Mouse (Mus musculus) forebrain, embryonic 10.5 days (tissue): ENCODE results near the gene Pbx4. TPM values are rescaled to one million over a fixed set of nuclear protein-coding genes. Genes with fewer than 3 reads are reported as not detected.
A peak's percentile ranks its signal among the peaks of the same experiment; 100 is the strongest.

Source experiments
- DNase-seq: peaks from one replicate; pipeline ENCODE4 v3.0.0-alpha.2; 2017; ENCODE audit warnings: low spot score; ENCODE audit errors: extremely low spot score
- H3K27ac ChIP-seq: fragments of 300-500 bp; sonication (generic); 2 replicates; pipeline ENCODE4 v1.5.1; 2016; ENCODE audit warnings: mild to moderate bottlenecking
- H3K27me3 ChIP-seq: fragments of 300-500 bp; sonication (generic); 2 replicates; pipeline ENCODE4 v1.6.1; 2016; ENCODE audit warnings: mild to moderate bottlenecking; ENCODE audit not compliant: poor library complexity, severe bottlenecking
- H3K36me3 ChIP-seq: fragments of 300-500 bp; sonication (generic); replicated peaks from 2 replicates; pipeline ENCODE4 v1.6.1; 2016; ENCODE audit warnings: mild to moderate bottlenecking, moderate library complexity
- H3K4me1 ChIP-seq: fragments of 300-500 bp; sonication (generic); 2 replicates; pipeline ENCODE4 v1.6.1; 2016
- H3K4me3 ChIP-seq: fragments of 300-500 bp; sonication (generic); 2 replicates; pipeline ENCODE4 v1.5.1; 2016; ENCODE audit warnings: mild to moderate bottlenecking, moderate library complexity
- H3K9me3 ChIP-seq: fragments of 300-500 bp; sonication (generic); 2 replicates; pipeline ENCODE4 v1.6.1; 2016; ENCODE audit warnings: mild to moderate bottlenecking, moderate library complexity
- WGBS: fragments of 180-500 bp; shearing (Covaris S2); methylation state at CpG from one replicate; pipeline ENCODE4 v1.1.7; 2016; 5-methylcytosine and 5-hydroxymethylcytosine counted together
- polyA plus RNA-seq: library from polyadenylated mRNA; unstranded; fragments of >200 nt; fragmentation: Nextera tagmentation; extraction: Ambion mirVana; gene quantifications from 2 replicates; pipeline ENCODE4 v1.2.1, GENCODE M21; 2016

Pbx4 gene
- polyA plus RNA-seq, 1 experiment from 2014 or later, result 45.7 TPM

DNA sequence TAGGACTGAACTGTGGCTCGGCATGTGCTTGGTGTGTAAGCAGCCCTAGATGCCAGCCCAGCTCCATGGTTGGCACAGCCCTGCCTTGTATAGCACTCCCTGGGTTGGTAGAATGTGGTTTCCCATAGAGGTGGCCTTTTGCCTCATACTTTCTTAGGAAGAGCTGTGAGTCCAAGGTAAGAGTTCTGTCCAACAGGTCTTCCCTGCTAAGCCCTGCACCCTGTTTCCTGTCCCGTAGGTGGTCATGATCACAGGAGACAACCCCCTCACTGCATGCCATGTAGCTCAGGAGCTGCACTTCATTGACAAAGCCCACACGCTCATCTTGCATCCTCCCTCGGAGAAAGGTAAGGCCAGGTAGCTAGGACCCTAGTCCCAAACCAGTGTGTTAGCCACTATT is 30.5 kb upstream of the Pbx4 start:
- 97% methylated on average over 4 of the region's 4 CpGs for WGBS
- H3K36me3 ChIP-seq, result peaks cover 99% of the 10 kb centered on the region
- no peak overlapping the region for H3K27ac ChIP-seq
- no peak overlapping the region for H3K4me3 ChIP-seq
- no peaks in the 10 kb centered on the region for H3K9me3 ChIP-seq
- DNase-seq, result no peak
- H3K4me1 ChIP-seq, result no peaks in the 10 kb centered on the region
- no peaks in the 10 kb centered on the region for H3K27me3 ChIP-seq

DNA sequence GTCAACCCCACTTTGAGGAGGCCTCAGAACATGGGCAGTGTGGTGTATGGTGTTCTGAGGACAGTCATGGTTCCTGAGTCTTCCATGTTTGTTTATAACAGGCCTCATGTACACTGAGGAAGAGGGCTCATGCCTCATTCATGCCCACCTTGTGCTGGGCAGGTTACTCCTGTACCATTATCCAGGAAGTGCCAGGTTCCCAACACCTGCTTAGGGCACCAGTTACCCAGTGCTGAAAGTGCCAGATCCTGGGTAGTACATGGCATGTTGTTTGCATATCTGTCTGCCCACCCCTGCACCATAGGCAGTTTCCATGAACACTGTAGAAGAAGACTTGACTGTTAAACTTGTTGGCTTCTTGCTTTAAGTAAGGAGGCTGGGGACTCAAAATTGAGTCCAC is 30.1 kb upstream of the Pbx4 start:
- Histone ChIP-seq H3K36me3 (peaks cover 99% of the 10 kb centered on the region), H3K9me3 (no peaks in the 10 kb centered on the region), H3K27me3 (no peaks in the 10 kb centered on the region), H3K27ac (no peak overlapping the region), H3K4me1 (no peaks in the 10 kb centered on the region), H3K4me3 (no peak overlapping the region)
- no peak for DNase-seq

- no peaks in the 10 kb centered on the region for H3K9me3 ChIP-seq
- H3K36me3 ChIP-seq, result peaks cover 99% of the 10 kb centered on the region
- 95% methylated on average over 7 of the region's 7 CpGs for WGBS
- no peak overlapping the region for H3K4me3 ChIP-seq
- peaks cover 4% of the 10 kb centered on the region for H3K4me1 ChIP-seq
- H3K27me3 ChIP-seq, result no peaks in the 10 kb centered on the region
- H3K27ac ChIP-seq, result no peak overlapping the region
- no peak for DNase-seq
Measured at GRCm38 (mm10) chr8:69803366-69803765, 28.9 kb upstream of the Pbx4 start.

GRCm38 (mm10) chr8:69804537-69804936 is 27.8 kb upstream of the Pbx4 start:
- Histone ChIP-seq H3K36me3 (peaks cover 90% of the 10 kb centered on the region), H3K27ac (no peak overlapping the region), H3K9me3 (no peaks in the 10 kb centered on the region), H3K27me3 (no peaks in the 10 kb centered on the region), H3K4me3 (no peak overlapping the region), H3K4me1 (peaks cover 15% of the 10 kb centered on the region)
- DNase-seq, result no peak
- 92% methylated on average over 6 of the region's 6 CpGs for WGBS

GRCm38 (mm10) chr8:69805086-69805485 is 27.2 kb upstream of the Pbx4 start:
- no peak overlapping the region for H3K27ac ChIP-seq
- H3K27me3 ChIP-seq, result no peaks in the 10 kb centered on the region
- H3K36me3 ChIP-seq, result peaks cover 84% of the 10 kb centered on the region
- H3K4me1 ChIP-seq, result peaks cover 18% of the 10 kb centered on the region
- H3K4me3 ChIP-seq, result no peak overlapping the region
- H3K9me3 ChIP-seq, result no peaks in the 10 kb centered on the region
- no peak for DNase-seq
- WGBS, result 97% methylated on average over 10 of the region's 10 CpGs

- DNase-seq, result no peak
- peaks cover 84% of the 10 kb centered on the region for H3K36me3 ChIP-seq
Measured at GRCm38 (mm10) chr8:69805491-69805890, 26.8 kb upstream of the Pbx4 start.

GRCm38 (mm10) chr8:69807236-69807635 is 25.1 kb upstream of the Pbx4 start:
- peaks cover 83% of the 10 kb centered on the region for H3K36me3 ChIP-seq
- 94% methylated on average over 5 of the region's 5 CpGs for WGBS

More at GRCm38 (mm10) chr8:69805491-69805890, 26.8 kb upstream of the Pbx4 start:
- Histone ChIP-seq H3K4me1 (peaks cover 18% of the 10 kb centered on the region), H3K27ac (no peak overlapping the region), H3K27me3 (no peaks in the 10 kb centered on the region), H3K4me3 (no peak overlapping the region), H3K9me3 (no peaks in the 10 kb centered on the region)
- 96% methylated on average over 9 of the region's 9 CpGs for WGBS

DNA sequence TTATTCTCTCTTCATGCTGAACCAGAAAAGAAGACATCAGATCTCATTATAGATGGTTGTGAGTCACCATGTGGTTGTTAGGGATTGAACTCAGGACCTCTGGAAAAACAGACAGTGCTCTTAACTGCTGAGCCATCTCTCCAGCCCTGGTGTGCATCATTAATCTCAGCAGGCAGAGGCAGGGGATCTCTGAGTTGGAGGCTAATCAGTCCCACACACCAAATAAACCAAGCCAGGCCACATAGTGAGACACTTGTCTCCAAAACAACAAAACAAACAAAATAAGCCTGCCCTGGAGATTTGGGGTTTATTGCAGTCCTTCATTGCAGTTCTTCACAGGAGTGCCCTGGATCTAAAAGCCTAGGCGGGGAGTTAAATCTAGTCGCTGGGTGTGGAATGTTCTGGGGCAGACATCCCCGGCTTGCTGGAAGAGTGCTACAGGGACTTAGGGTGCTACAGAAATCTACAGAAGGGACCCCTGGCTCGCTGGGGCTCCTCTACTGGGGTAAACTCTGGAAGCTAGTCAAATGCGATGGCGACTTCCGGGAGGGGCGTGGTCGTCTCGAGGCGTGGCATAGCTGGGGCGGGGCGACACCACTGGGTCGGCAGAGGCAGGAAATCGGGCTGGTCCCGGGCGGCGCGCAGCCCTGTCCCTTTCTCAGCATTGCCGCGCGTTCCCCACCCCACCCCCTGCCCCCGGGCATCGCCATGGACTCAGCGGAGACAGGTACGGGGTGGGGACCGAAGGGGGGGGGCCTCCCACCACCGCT is 24.0 kb upstream of the Pbx4 start, which contains the start of gene Gmip:
Gmip (plus strand) TSS at position 586 of the 770 bp plus-strand sequence.
- WGBS, result 7% methylated on average over 28 of the region's 28 CpGs
- Histone ChIP-seq H3K27me3 (no peaks in the 10 kb centered on the region), H3K4me1 (peaks cover 18% of the 10 kb centered on the region), H3K36me3 (peaks cover 75% of the 10 kb centered on the region), H3K27ac (peak within 1 kb of the TSS; percentile 70), H3K4me3 (peak within 1 kb of the TSS; percentile 55), H3K9me3 (no peaks in the 10 kb centered on the region)
- DNase-seq, result peak; percentile 77

More at GRCm38 (mm10) chr8:69807236-69807635, 25.1 kb upstream of the Pbx4 start:
- Histone ChIP-seq H3K4me1 (peaks cover 18% of the 10 kb centered on the region), H3K27me3 (no peaks in the 10 kb centered on the region), H3K4me3 (no peak overlapping the region), H3K27ac (no peak overlapping the region), H3K9me3 (no peaks in the 10 kb centered on the region)
- no peak for DNase-seq

- peaks cover 75% of the 10 kb centered on the region for H3K36me3 ChIP-seq
Measured at GRCm38 (mm10) chr8:69808864-69809403, 23.4 kb upstream of the Pbx4 start.

DNA sequence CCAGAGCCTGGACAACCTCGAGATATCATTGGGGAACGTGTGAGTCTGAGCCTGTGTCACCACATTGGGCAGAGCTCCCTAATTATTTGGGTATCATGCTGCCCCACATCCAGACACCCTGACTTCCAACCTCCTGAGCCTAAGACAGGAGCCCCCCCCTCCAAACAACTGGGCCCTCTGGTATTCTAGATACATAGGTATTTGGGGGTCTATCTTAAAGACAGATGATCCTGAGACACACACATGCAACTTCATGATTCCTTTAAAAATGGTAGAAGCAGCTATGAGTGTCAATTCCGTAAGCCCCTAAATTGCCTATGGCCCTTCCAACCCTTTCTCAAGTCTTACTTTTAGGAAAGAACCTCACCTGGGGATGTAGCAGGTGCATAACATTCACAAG is 22.5 kb upstream of the Pbx4 start:
- Histone ChIP-seq H3K4me3 (peak overlapping the region; percentile 55; the same call in 1 of the 2 replicates), H3K27me3 (no peaks in the 10 kb centered on the region), H3K27ac (no peak overlapping the region), H3K4me1 (peaks cover 18% of the 10 kb centered on the region), H3K36me3 (peaks cover 76% of the 10 kb centered on the region), H3K9me3 (no peaks in the 10 kb centered on the region)
- no peak for DNase-seq
- 69% methylated on average over 3 of the region's 3 CpGs for WGBS

More at GRCm38 (mm10) chr8:69808864-69809403, 23.4 kb upstream of the Pbx4 start:
- Histone ChIP-seq H3K4me3 (peak overlapping the region; percentile 55), H3K27me3 (no peaks in the 10 kb centered on the region), H3K27ac (peak overlapping the region; percentile 70), H3K4me1 (peaks cover 18% of the 10 kb centered on the region), H3K9me3 (no peaks in the 10 kb centered on the region)
- 5% methylated on average over 23 of the region's 23 CpGs for WGBS
- no peak for DNase-seq

DNA sequence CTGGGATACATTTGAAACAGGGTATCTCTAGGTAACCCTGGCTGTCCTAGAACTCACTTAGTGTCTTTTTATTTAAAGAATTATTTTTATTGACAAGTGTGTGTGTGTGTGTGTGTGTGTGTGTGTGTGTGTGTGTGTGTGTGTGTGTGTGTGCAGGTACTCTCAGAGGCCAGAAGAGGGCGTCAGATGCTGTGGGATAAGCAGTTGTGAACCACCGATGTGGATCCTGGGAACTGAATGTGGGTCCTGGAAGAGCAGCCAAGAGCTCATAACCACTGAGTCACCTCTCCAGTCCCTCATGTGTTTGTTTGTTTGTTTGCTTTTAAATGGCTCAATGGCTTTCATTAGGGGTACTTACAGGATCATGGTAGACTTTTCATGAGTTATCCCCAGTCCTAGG is 17.4 kb upstream of the Pbx4 start:
- H3K9me3 ChIP-seq, result no peaks in the 10 kb centered on the region
- H3K4me3 ChIP-seq, result no peak overlapping the region
- DNase-seq, result no peak
- no peaks in the 10 kb centered on the region for H3K27me3 ChIP-seq
- H3K27ac ChIP-seq, result no peak overlapping the region
- peaks cover 9% of the 10 kb centered on the region; the same call in 1 of the 2 replicates for H3K4me1 ChIP-seq
- WGBS, result 81% methylated on average over 2 of the region's 2 CpGs
- H3K36me3 ChIP-seq, result peaks cover 75% of the 10 kb centered on the region

- H3K4me3 ChIP-seq, result no peak overlapping the region
- no peak overlapping the region for H3K27ac ChIP-seq
- H3K27me3 ChIP-seq, result peaks cover 4% of the 10 kb centered on the region
- peaks cover 76% of the 10 kb centered on the region for H3K36me3 ChIP-seq
- no peak for DNase-seq
- H3K4me1 ChIP-seq, result peaks cover 9% of the 10 kb centered on the region; the same call in 1 of the 2 replicates
- 97% methylated on average over 4 of the region's 4 CpGs for WGBS
- H3K9me3 ChIP-seq, result no peaks in the 10 kb centered on the region
Measured at GRCm38 (mm10) chr8:69815396-69815795, 16.9 kb upstream of the Pbx4 start.

DNA sequence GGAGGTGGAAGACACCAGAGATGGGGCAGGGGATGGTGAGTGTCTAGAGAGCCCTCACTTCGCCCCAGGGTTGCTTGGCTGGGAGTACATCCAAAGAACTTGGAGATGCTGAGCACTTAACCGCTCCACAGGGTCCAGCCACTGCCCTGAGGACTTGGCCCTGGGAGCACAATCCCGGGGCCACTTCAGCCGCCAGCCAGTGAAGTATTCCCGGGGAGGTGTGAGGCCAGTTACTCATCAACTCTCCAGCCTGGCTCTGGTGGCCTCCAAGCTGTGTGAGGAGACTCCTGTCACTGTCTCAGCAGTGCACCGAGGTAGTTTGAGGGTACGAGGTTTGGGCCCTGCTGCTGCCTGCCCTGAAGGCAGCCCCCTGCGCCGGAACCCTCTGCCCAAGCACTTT is 11.8 kb upstream of the Pbx4 start:
- H3K4me3 ChIP-seq, result no peak overlapping the region
- H3K36me3 ChIP-seq, result peaks cover 61% of the 10 kb centered on the region
- 86% methylated on average over 9 of the region's 9 CpGs for WGBS
- DNase-seq, result no peak
- H3K4me1 ChIP-seq, result peaks cover 52% of the 10 kb centered on the region
- H3K27ac ChIP-seq, result no peak overlapping the region
- H3K9me3 ChIP-seq, result no peaks in the 10 kb centered on the region
- peaks cover 26% of the 10 kb centered on the region for H3K27me3 ChIP-seq
